Mouse (Mus musculus): ENCODE results near the gene Rab31. TPM values are rescaled to one million over a fixed set of nuclear protein-coding genes. Genes with fewer than 3 reads are reported as not detected.

The Rab31 gene
- polyA plus RNA-seq, 1 experiment from 2014 or later: 4.5 TPM

- peaks cover 11% of the 10 kb centered on the region for H3K4me1 ChIP-seq (replicated peaks)
- H3K27me3 ChIP-seq: no peaks in the 10 kb centered on the region
- H3K9ac ChIP-seq: no peak overlapping the region
- no peaks in the 10 kb centered on the region for H3K36me3 ChIP-seq
- no peak overlapping the region for H3K27ac ChIP-seq
- H3K4me2 ChIP-seq: no peak overlapping the region
- no peak overlapping the region for H3K4me3 ChIP-seq (replicated peaks)
- WGBS (ENCODE audit: insufficient replicate concordance): 85% methylated on average over 8 of the region's 8 CpGs
- no peaks in the 10 kb centered on the region for H3K9me3 ChIP-seq (replicated peaks)
- ATAC-seq (ENCODE audit: low read depth): no peak
- no peak for DNase-seq
These were observed 96.0 kb downstream of the Rab31 start for GRCm38 (mm10) chr17:65676536-65676935.

GRCm38 (mm10) chr17:65675985-65676384 is 96.6 kb downstream of the Rab31 start:
- H3K4me3 ChIP-seq (replicated peaks): no peak overlapping the region
- no peaks in the 10 kb centered on the region for H3K9me3 ChIP-seq (replicated peaks)
- DNase-seq (no peak), ATAC-seq (ENCODE audit: low read depth) (no peak)
- H3K36me3 ChIP-seq: no peaks in the 10 kb centered on the region
- no peaks in the 10 kb centered on the region for H3K27me3 ChIP-seq
- H3K4me1 ChIP-seq (replicated peaks): peaks cover 11% of the 10 kb centered on the region
- 78% methylated on average over 3 of the region's 3 CpGs for WGBS (ENCODE audit: insufficient replicate concordance)
- H3K27ac ChIP-seq: no peak overlapping the region
- H3K4me2 ChIP-seq: no peak overlapping the region
- no peak overlapping the region for H3K9ac ChIP-seq

GRCm38 (mm10) chr17:65674710-65675171 is 97.8 kb downstream of the Rab31 start:
- Histone ChIP-seq H3K36me3 (no peaks in the 10 kb centered on the region), H3K9me3 (replicated peaks) (no peaks in the 10 kb centered on the region), H3K4me2 (no peak overlapping the region), H3K4me3 (replicated peaks) (no peak overlapping the region), H3K4me1 (replicated peaks) (peaks cover 11% of the 10 kb centered on the region), H3K27ac (peak overlapping the region; percentile 29; the same call in 1 of the 2 replicates), H3K9ac (no peak overlapping the region), H3K27me3 (no peaks in the 10 kb centered on the region)
- peak; percentile 39 for ATAC-seq (ENCODE audit: low read depth)
- DNase-seq: no peak
- WGBS (ENCODE audit: insufficient replicate concordance): 10% methylated on average over 1 of the region's 1 CpGs

GRCm38 (mm10) chr17:65672926-65673325 is 99.6 kb downstream of the Rab31 start:
- no peaks in the 10 kb centered on the region for H3K36me3 ChIP-seq
- DNase-seq (no peak), ATAC-seq (ENCODE audit: low read depth) (no peak)
- H3K4me2 ChIP-seq: no peak overlapping the region
- no peak overlapping the region for H3K9ac ChIP-seq
- H3K27ac ChIP-seq: no peak overlapping the region
- H3K27me3 ChIP-seq: no peaks in the 10 kb centered on the region
- H3K9me3 ChIP-seq (replicated peaks): no peaks in the 10 kb centered on the region
- no peak overlapping the region for H3K4me3 ChIP-seq (replicated peaks)
- peaks cover 11% of the 10 kb centered on the region for H3K4me1 ChIP-seq (replicated peaks)
- 71% methylated on average over 7 of the region's 7 CpGs for WGBS (ENCODE audit: insufficient replicate concordance)

GRCm38 (mm10) chr17:65669061-65669460 is 103.5 kb downstream of the Rab31 start:
- WGBS (ENCODE audit: insufficient replicate concordance): 72% methylated on average over 4 of the region's 4 CpGs
- no peak overlapping the region for H3K4me2 ChIP-seq
- no peak overlapping the region for H3K27ac ChIP-seq
- no peak overlapping the region for H3K4me3 ChIP-seq (replicated peaks)
- H3K27me3 ChIP-seq: no peaks in the 10 kb centered on the region
- H3K9ac ChIP-seq: no peak overlapping the region
- ATAC-seq (ENCODE audit: low read depth) (no peak), DNase-seq (no peak)
- no peaks in the 10 kb centered on the region for H3K36me3 ChIP-seq
- peaks cover 19% of the 10 kb centered on the region for H3K4me1 ChIP-seq (replicated peaks)
- H3K9me3 ChIP-seq (replicated peaks): no peaks in the 10 kb centered on the region

GRCm38 (mm10) chr17:65667792-65668191 is 104.8 kb downstream of the Rab31 start:
- no peaks in the 10 kb centered on the region for H3K36me3 ChIP-seq
- H3K4me1 ChIP-seq (replicated peaks): peaks cover 32% of the 10 kb centered on the region
- H3K27me3 ChIP-seq: no peaks in the 10 kb centered on the region
- H3K9me3 ChIP-seq (replicated peaks): no peaks in the 10 kb centered on the region
- ATAC-seq (ENCODE audit: low read depth) (no peak), DNase-seq (no peak)
- no peak overlapping the region for H3K9ac ChIP-seq
- H3K4me2 ChIP-seq: no peak overlapping the region
- H3K27ac ChIP-seq: no peak overlapping the region
- no peak overlapping the region for H3K4me3 ChIP-seq (replicated peaks)
- WGBS (ENCODE audit: insufficient replicate concordance): 68% methylated on average over 14 of the region's 14 CpGs

- 62% methylated on average over 17 of the region's 17 CpGs for WGBS (ENCODE audit: insufficient replicate concordance)
- no peak for ATAC-seq (ENCODE audit: low read depth)
- no peak for DNase-seq
These were observed 106.0 kb downstream of the Rab31 start for GRCm38 (mm10) chr17:65666388-65667161.

GRCm38 (mm10) chr17:65665786-65666387 is 106.7 kb downstream of the Rab31 start:
- Histone ChIP-seq H3K4me3 (replicated peaks) (no peak overlapping the region), H3K9ac (no peak overlapping the region), H3K4me2 (no peak overlapping the region), H3K27ac (no peak overlapping the region), H3K9me3 (replicated peaks) (no peaks in the 10 kb centered on the region), H3K36me3 (no peaks in the 10 kb centered on the region), H3K27me3 (no peaks in the 10 kb centered on the region), H3K4me1 (replicated peaks) (peaks cover 33% of the 10 kb centered on the region)
- WGBS (ENCODE audit: insufficient replicate concordance): 76% methylated on average over 12 of the region's 12 CpGs
- DNase-seq: no peak
- no peak for ATAC-seq (ENCODE audit: low read depth)

More at GRCm38 (mm10) chr17:65666388-65667161, 106.0 kb downstream of the Rab31 start:
- no peaks in the 10 kb centered on the region for H3K27me3 ChIP-seq
- no peaks in the 10 kb centered on the region for H3K36me3 ChIP-seq
- H3K4me3 ChIP-seq (replicated peaks): no peak overlapping the region
- no peak overlapping the region for H3K4me2 ChIP-seq
- peaks cover 33% of the 10 kb centered on the region for H3K4me1 ChIP-seq (replicated peaks)
- no peaks in the 10 kb centered on the region for H3K9me3 ChIP-seq (replicated peaks)
- 0 out of 2 replicates have a peak overlapping the region, but pooled peaks have one; percentile 5 for H3K27ac ChIP-seq
- H3K9ac ChIP-seq: no peak overlapping the region

GRCm38 (mm10) chr17:65663329-65664078 is 109.0 kb downstream of the Rab31 start:
- no peaks in the 10 kb centered on the region for H3K9me3 ChIP-seq (replicated peaks)
- DNase-seq: peak; percentile 27
- H3K9ac ChIP-seq: peak overlapping the region; percentile 22; the same call in 1 of the 2 replicates
- peak overlapping the region; percentile 38 for H3K4me2 ChIP-seq
- H3K27me3 ChIP-seq: no peaks in the 10 kb centered on the region
- peak; percentile 87 for ATAC-seq (ENCODE audit: low read depth)
- H3K4me3 ChIP-seq (replicated peaks): no peak overlapping the region
- 42% methylated on average over 14 of the region's 14 CpGs for WGBS (ENCODE audit: insufficient replicate concordance)
- no peaks in the 10 kb centered on the region for H3K36me3 ChIP-seq
- peaks cover 33% of the 10 kb centered on the region for H3K4me1 ChIP-seq (replicated peaks)
- peak overlapping the region; percentile 79 for H3K27ac ChIP-seq

GRCm38 (mm10) chr17:65662662-65663061 is 109.9 kb downstream of the Rab31 start:
- Histone ChIP-seq H3K4me1 (replicated peaks) (peaks cover 33% of the 10 kb centered on the region), H3K27me3 (no peaks in the 10 kb centered on the region), H3K4me2 (no peak overlapping the region), H3K9me3 (replicated peaks) (no peaks in the 10 kb centered on the region), H3K9ac (no peak overlapping the region), H3K4me3 (replicated peaks) (no peak overlapping the region), H3K36me3 (no peaks in the 10 kb centered on the region), H3K27ac (peak overlapping the region; percentile 79; the same call in 1 of the 2 replicates)
- WGBS (ENCODE audit: insufficient replicate concordance): 77% methylated on average over 3 of the region's 3 CpGs
- DNase-seq: no peak
- no peak for ATAC-seq (ENCODE audit: low read depth)

GRCm38 (mm10) chr17:65658416-65658815 is 114.1 kb downstream of the Rab31 start:
- no peak for ATAC-seq (ENCODE audit: low read depth)
- 28% methylated on average over 2 of the region's 2 CpGs for WGBS (ENCODE audit: insufficient replicate concordance)
- Histone ChIP-seq H3K36me3 (no peaks in the 10 kb centered on the region), H3K27ac (no peak overlapping the region), H3K9ac (no peak overlapping the region), H3K27me3 (no peaks in the 10 kb centered on the region), H3K9me3 (replicated peaks) (no peaks in the 10 kb centered on the region), H3K4me1 (replicated peaks) (peaks cover 23% of the 10 kb centered on the region), H3K4me2 (no peak overlapping the region), H3K4me3 (replicated peaks) (no peak overlapping the region)
- no peak for DNase-seq

All from liver, embryonic 13.5 days (tissue).